7 mouse cellular contexts compared by ENCODE assay signal in the genomic region with DNA sequence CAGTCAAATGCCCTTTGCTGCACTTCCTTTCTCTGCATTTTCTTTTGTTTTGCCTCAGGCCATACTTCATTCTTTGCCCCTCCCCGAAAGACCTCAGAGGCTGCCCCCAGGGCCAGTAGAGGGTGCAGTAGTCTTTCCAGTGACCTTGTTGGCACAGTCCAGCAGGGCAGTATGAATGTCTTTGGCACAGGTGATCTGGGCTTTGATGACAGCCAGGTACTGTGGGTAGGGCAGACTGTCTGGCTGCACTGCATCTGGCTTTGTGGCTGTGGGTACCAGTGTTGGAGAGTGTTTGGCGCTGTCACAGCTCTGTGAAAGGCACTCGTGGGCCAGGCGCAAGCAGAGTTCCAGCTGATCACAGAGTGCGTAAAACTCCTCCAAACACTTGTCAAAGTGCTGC.
DNase-seq lines count a peak whose midpoint lies in the region; ATAC-seq lines count a peak whose summit lies in the region.
"Not testable (repeated sequence)": the region's sequence is repeated elsewhere in the genome, so short reads cannot be mapped to it uniquely, and the experiment has no call there.

No protein-coding gene starts in this region.

- H3K27me3 ChIP-seq in kidney, embryonic 15.5 days, result not testable (repeated sequence)

- not testable (repeated sequence) for H3K27ac ChIP-seq in kidney, embryonic 15.5 days

- H3K9ac ChIP-seq in kidney, embryonic 15.5 days, result not testable (repeated sequence)

- H3K4me1 ChIP-seq in kidney, embryonic 15.5 days, result not testable (repeated sequence)

- DNase-seq in ZHBTc4 (ENCODE audit: low read depth, low spot score), result peak; percentile 22

- not testable (repeated sequence) for H3K36me3 ChIP-seq in kidney, embryonic 15.5 days

- ATAC-seq in erythroblast, adult 5-6 weeks (replicated peaks; ENCODE audit: low FRiP score, poor library complexity, severe bottlenecking), result peak; percentile 62; the same call in 1 of the 2 replicates
- peak; percentile 68 for ATAC-seq in granulocyte monocyte progenitor cell, adult 5-6 weeks (replicated peaks; ENCODE audit: poor library complexity, severe bottlenecking)
- ATAC-seq in kidney, embryonic 15.5 days (replicated peaks; ENCODE audit: low FRiP score), result 0 out of 2 replicates have a peak, but pooled peaks have one; percentile 33
- ATAC-seq in megakaryocyte, adult 5-6 weeks (ENCODE audit: poor library complexity, severe bottlenecking), result peak; percentile 76
- peak; percentile 52; the same call in 1 of the 2 replicates for ATAC-seq in megakaryocyte-erythroid progenitor cell, adult 5-6 weeks (replicated peaks; ENCODE audit: low FRiP score, low TSS enrichment, poor library complexity, severe bottlenecking)
- peak; percentile 61; the same call in 1 of the 2 replicates for ATAC-seq in monocyte, adult 5-6 weeks (replicated peaks; ENCODE audit: insufficient number of reproducible peaks, low FRiP score, low TSS enrichment, poor library complexity, severe bottlenecking)

- 87% methylated on average over 5 of the region's 5 CpGs for WGBS in kidney, embryonic 15.5 days

- H3K4me2 ChIP-seq in kidney, embryonic 15.5 days, result not testable (repeated sequence)

- not testable (repeated sequence) for H3K9me3 ChIP-seq in kidney, embryonic 15.5 days (replicated peaks)

- H3K4me3 ChIP-seq in kidney, embryonic 15.5 days (replicated peaks), result not testable (repeated sequence)
